Mouse (Mus musculus) CH12.LX (cell line): ENCODE data around the gene Tas1r3. TPM values are rescaled to one million over a fixed set of nuclear protein-coding genes. Genes with fewer than 3 reads are reported as not detected.

Experiments used
- DNase-seq: peaks from one replicate; pipeline ENCODE4 v3.0.0-alpha.2; 2013; ENCODE audit errors: extremely low read depth
- H3K27ac ChIP-seq: 2 replicates; pipeline ENCODE4 v1.5.1; 2012; ENCODE audit warnings: low read depth, mild to moderate bottlenecking, control low read depth, moderate library complexity; ENCODE audit not compliant: insufficient read depth
- H3K27me3 ChIP-seq: replicated peaks from 2 replicates; pipeline ENCODE3; 2012; ENCODE audit warnings: inconsistent platforms
- H3K36me3 ChIP-seq, 2 experiments: replicated peaks in 1 of 2; 2 replicates each; pipeline versions ENCODE3 to v1.6.1; 2012; ENCODE audit warnings: inconsistent platforms in 1 of 2, low read length in 1 of 2, mild to moderate bottlenecking in 1 of 2, mixed read lengths in 1 of 2, moderate library complexity in 1 of 2; ENCODE audit not compliant: control insufficient read depth in 1 of 2, insufficient read depth in 1 of 2
- H3K4me1 ChIP-seq, 2 experiments: 2 replicates each; pipeline ENCODE4 v1.6.1; 2012; ENCODE audit warnings: inconsistent platforms in 1 of 2, moderate library complexity in 1 of 2; ENCODE audit not compliant: insufficient read depth in 2 of 2, control insufficient read depth in 1 of 2
- H3K4me2 ChIP-seq: 2 replicates; pipeline ENCODE4 v1.6.1; 2012; ENCODE audit warnings: low read depth, mild to moderate bottlenecking, control low read depth; ENCODE audit not compliant: poor library complexity, insufficient read depth, severe bottlenecking
- H3K4me3 ChIP-seq, 3 experiments: fragments of 150-350 bp in 1 of 3; sonication (generic) in 1 of 3; replicated peaks in 1 of 3; 2 replicates each; pipeline versions ENCODE3 to v1.5.1; 2011 to 2012; ENCODE audit warnings: low read depth in 2 of 3, low read length in 2 of 3, mild to moderate bottlenecking in 2 of 3, moderate library complexity in 2 of 3, control low read depth in 1 of 3, improper control_type of control experiment in 1 of 3, inconsistent platforms in 1 of 3, mixed read lengths in 1 of 3; ENCODE audit not compliant: poor library complexity in 1 of 3
- H3K79me2 ChIP-seq: replicated peaks from 2 replicates; pipeline ENCODE4 v1.6.1; 2012; ENCODE audit warnings: mild to moderate bottlenecking, moderate library complexity; ENCODE audit not compliant: control insufficient read depth, poor library complexity, insufficient read depth, severe bottlenecking; ENCODE audit errors: extremely low read depth
- H3K9ac ChIP-seq: 2 replicates; pipeline ENCODE4 v1.6.1; 2012; ENCODE audit warnings: low read depth, mild to moderate bottlenecking, control low read depth, moderate library complexity; ENCODE audit not compliant: insufficient read depth
- H3K9me3 ChIP-seq: replicated peaks from 2 replicates; pipeline ENCODE3; 2012; ENCODE audit warnings: low read length, inconsistent platforms, mixed read lengths
- CHD1 ChIP-seq: IDR thresholded peaks from 2 replicates; pipeline ENCODE4 v1.6.1; 2012; ENCODE audit warnings: low read depth, low read length, improper control_type of control experiment, inconsistent platforms
- CHD2 ChIP-seq: IDR thresholded peaks from 2 replicates; pipeline ENCODE4 v1.6.1; 2011; ENCODE audit warnings: low read length, improper control_type of control experiment
- CTCF ChIP-seq, 2 experiments: IDR thresholded peaks in 1 of 2; conservative IDR thresholded peaks in 1 of 2; 2 replicates each; pipeline ENCODE4 v1.5.1; 2011 to 2012; ENCODE audit warnings: low read depth in 2 of 2, low read length in 2 of 2, improper control_type of control experiment in 1 of 2, inconsistent platforms in 1 of 2, mild to moderate bottlenecking in 1 of 2, moderate library complexity in 1 of 2
- E2F4 ChIP-seq: IDR thresholded peaks from 2 replicates; pipeline ENCODE4 v1.6.1; 2011; ENCODE audit warnings: low read depth, low read length, improper control_type of control experiment; ENCODE audit not compliant: insufficient replicate concordance
- ELF1 ChIP-seq: IDR thresholded peaks from 2 replicates; pipeline ENCODE4 v1.6.1; 2014; ENCODE audit warnings: low read depth, mild to moderate bottlenecking, inconsistent platforms, low read length, improper control_type of control experiment
- GABPA ChIP-seq: IDR thresholded peaks from 2 replicates; pipeline ENCODE4 v1.6.1; 2012; ENCODE audit warnings: low read depth, low read length, improper control_type of control experiment, inconsistent platforms; ENCODE audit not compliant: insufficient replicate concordance
- KAT2A ChIP-seq: IDR thresholded peaks from 2 replicates; pipeline ENCODE4 v1.6.1; 2012; ENCODE audit warnings: low read length, improper control_type of control experiment, inconsistent platforms; ENCODE audit not compliant: insufficient replicate concordance
- MAFK ChIP-seq: IDR thresholded peaks from 2 replicates; pipeline ENCODE4 v1.6.1; 2011; ENCODE audit warnings: low read length, improper control_type of control experiment; ENCODE audit not compliant: insufficient replicate concordance
- MAX ChIP-seq: IDR thresholded peaks from 2 replicates; pipeline ENCODE4 v1.6.1; 2011; ENCODE audit warnings: low read length, improper control_type of control experiment
- MAZ ChIP-seq: IDR thresholded peaks from 2 replicates; pipeline ENCODE4 v1.6.1; 2012; ENCODE audit warnings: low read depth, mild to moderate bottlenecking, inconsistent platforms, low read length, improper control_type of control experiment, moderate library complexity
- MEF2A ChIP-seq: IDR thresholded peaks from 2 replicates; pipeline ENCODE4 v1.6.1; 2014; ENCODE audit warnings: low read depth, mild to moderate bottlenecking, inconsistent platforms, low read length, improper control_type of control experiment, borderline replicate concordance
- MYC ChIP-seq: IDR thresholded peaks from 2 replicates; pipeline ENCODE4 v1.6.1; 2011; ENCODE audit warnings: low read depth, mild to moderate bottlenecking, improper control_type of control experiment, low read length
- NELFE ChIP-seq: IDR thresholded peaks from 2 replicates; pipeline ENCODE4 v1.6.1; 2011; ENCODE audit warnings: low read depth, low read length, improper control_type of control experiment
- POLR2A ChIP-seq: IDR thresholded peaks from 2 replicates; pipeline ENCODE4 v1.6.1; 2011; ENCODE audit warnings: low read depth, mild to moderate bottlenecking, improper control_type of control experiment, low read length
- POLR2AphosphoS2 ChIP-seq: IDR thresholded peaks from 2 replicates; pipeline ENCODE4 v1.6.1; 2011; ENCODE audit warnings: low read depth, low read length, improper control_type of control experiment
- RCOR1 ChIP-seq: conservative IDR thresholded peaks from 2 replicates; pipeline ENCODE4 v1.6.1; 2012; ENCODE audit warnings: low read depth, mild to moderate bottlenecking, inconsistent platforms, low read length, improper control_type of control experiment
- SIN3A ChIP-seq: IDR thresholded peaks from 2 replicates; pipeline ENCODE4 v1.6.1; 2012; ENCODE audit warnings: low read length, improper control_type of control experiment, inconsistent platforms
- SMC3 ChIP-seq: IDR thresholded peaks from 2 replicates; pipeline ENCODE4 v1.6.1; 2011; ENCODE audit warnings: low read depth, low read length, improper control_type of control experiment
- TCF12 ChIP-seq: IDR thresholded peaks from 2 replicates; pipeline ENCODE4 v1.6.1; 2014; ENCODE audit warnings: low read depth, mild to moderate bottlenecking, inconsistent platforms, low read length, improper control_type of control experiment
- UBTF ChIP-seq: IDR thresholded peaks from 2 replicates; pipeline ENCODE4 v1.6.1; 2012; ENCODE audit warnings: low read depth, mild to moderate bottlenecking, inconsistent platforms, low read length, improper control_type of control experiment, moderate library complexity
- USF1 ChIP-seq: IDR thresholded peaks from 2 replicates; pipeline ENCODE4 v1.6.1; 2014; ENCODE audit warnings: low read depth, mild to moderate bottlenecking, inconsistent platforms, low read length, improper control_type of control experiment
- ZKSCAN1 ChIP-seq: IDR thresholded peaks from 2 replicates; pipeline ENCODE4 v1.6.1; 2012; ENCODE audit warnings: low read depth, inconsistent platforms, low read length, improper control_type of control experiment, borderline replicate concordance
- ZMIZ1 ChIP-seq: IDR thresholded peaks from 2 replicates; pipeline ENCODE4 v1.6.1; 2012; ENCODE audit warnings: low read depth, mild to moderate bottlenecking, inconsistent platforms, low read length, improper control_type of control experiment
- ZNF384 ChIP-seq: IDR thresholded peaks from 2 replicates; pipeline ENCODE4 v1.6.1; 2012; ENCODE audit warnings: low read depth, low read length, improper control_type of control experiment, inconsistent platforms
- dilution Hi-C: fragments of 300-500 bp; cut with MboI; formaldehyde crosslinking; loops from 2 replicates; pipeline ENCODE4 v1.14.3; 2020; ENCODE audit warnings: low sequenced_read_pairs; ENCODE audit not compliant: extremely low pct_unique_long_range_greater_than_20kb, extremely low pct_ligation_motif_present
- in situ Hi-C: fragments of 300-500 bp; cut with MboI; formaldehyde crosslinking; loops from 3 replicates; pipeline ENCODE4 v1.14.3; 2019; ENCODE audit warnings: low sequenced_read_pairs, low pct_ligation_motif_present, low pct_unique_long_range_greater_than_20kb, mixed read lengths
- polyA plus RNA-seq: library from polyadenylated mRNA; unstranded; fragments of >175 nt; gene quantifications from 2 replicates; pipeline ENCODE4 v1.2.1, GENCODE M21; 2012; ENCODE audit warnings: low read depth; ENCODE audit not compliant: insufficient read length
- total RNA-seq, 2 experiments: library from RNA; depleted of rRNA; stranded (reverse); fragments of 300-350 nt in 1 of 2; fragments of >200 nt in 1 of 2; gene quantifications; 2 replicates each; pipeline ENCODE4 v1.2.3; 2012 to 2014

Tas1r3 gene
- total and polyA plus RNA-seq, 3 experiments = 0.15 to 0.89 (median 0.47) TPM

DNA sequence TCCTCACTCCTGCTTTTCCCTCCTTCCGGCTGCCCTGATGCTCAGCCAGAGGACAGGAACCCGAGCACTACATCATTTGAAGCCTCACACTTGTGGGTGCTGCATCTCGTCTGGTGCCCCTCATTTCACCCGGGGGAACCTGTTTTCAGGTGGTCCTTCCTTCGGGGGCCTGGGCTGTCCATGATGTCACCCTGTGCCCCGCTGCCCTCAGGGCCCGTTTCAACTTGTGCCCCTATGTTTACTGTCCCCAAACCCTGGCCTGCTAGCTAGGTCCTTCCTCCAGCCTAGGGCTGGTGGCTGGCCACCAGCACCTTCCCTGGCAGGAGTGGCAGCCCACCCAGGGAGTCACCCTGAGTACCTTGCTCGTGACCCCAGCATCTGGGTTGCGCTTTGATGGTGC, 43.0 kb upstream of the Tas1r3 start:
- Histone ChIP-seq H3K9me3 (no peaks in the 10 kb centered on the region), H3K27me3 (no peaks in the 10 kb centered on the region), H3K4me2 (no peak overlapping the region), H3K27ac (no peak overlapping the region), H3K36me3 (peaks cover 34 to 67% of the 10 kb centered on the region in 2 experiments), H3K79me2 (no peaks in the 10 kb centered on the region), H3K9ac (no peak overlapping the region), H3K4me1 (0 out of 4 replicates have a peak, but pooled peaks cover 0 to 2% of the 10 kb centered on the region in 2 experiments), H3K4me3 (no peak overlapping the region)
- no peak for DNase-seq
- in situ Hi-C loops (no loop called here), dilution Hi-C loops (no loop called here)
- TF ChIP-seq SIN3A (no peak), E2F4 (no peak), ZKSCAN1 (no peak), MEF2A (no peak), POLR2AphosphoS2 (no peak), TCF12 (no peak), MYC (no peak), NELFE (no peak), ELF1 (no peak)

DNA sequence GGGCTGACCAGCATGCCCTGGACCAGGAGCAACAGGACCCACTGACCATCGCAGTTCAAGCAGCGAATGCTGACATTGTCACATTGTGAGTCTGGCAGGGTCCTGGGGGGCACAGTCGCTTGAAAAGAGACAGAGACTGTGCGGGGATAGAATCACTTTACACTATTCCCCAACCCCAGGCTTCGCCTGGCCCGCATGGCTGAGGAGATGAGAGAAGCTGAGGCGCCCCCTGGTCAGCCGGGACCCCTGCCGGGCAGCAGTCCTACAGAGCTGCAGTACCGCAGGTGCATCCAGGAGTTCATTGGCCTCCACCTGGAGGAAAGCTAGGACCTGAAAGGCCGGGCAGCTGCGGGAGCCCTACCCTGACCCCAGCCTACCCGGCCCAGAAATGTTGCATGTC, 42.5 kb upstream of the Tas1r3 start:
- Histone ChIP-seq H3K9ac (no peak overlapping the region), H3K4me1 (0 out of 4 replicates have a peak, but pooled peaks cover 0 to 2% of the 10 kb centered on the region in 2 experiments), H3K27me3 (no peaks in the 10 kb centered on the region), H3K9me3 (no peaks in the 10 kb centered on the region), H3K4me2 (no peak overlapping the region), H3K36me3 (peaks cover 39 to 72% of the 10 kb centered on the region in 2 experiments), H3K79me2 (no peaks in the 10 kb centered on the region), H3K4me3 (no peak overlapping the region), H3K27ac (no peak overlapping the region)
- TF ChIP-seq MAX (no peak), SMC3 (no peak), USF1 (no peak), CHD2 (no peak), RCOR1 (no peak), TCF12 (no peak), ZMIZ1 (no peak), MAZ (no peak), KAT2A (no peak), CTCF (conservative IDR thresholded peaks at IDR 0.05 in 1 of 2, IDR thresholded peaks at IDR 0.05 in 1 of 2; ENCODE audit: low read depth in 2 of 2, low read length in 2 of 2) (no peak), UBTF (no peak), GABPA (no peak), MYC (no peak), MAFK (no peak), CHD1 (no peak), ZNF384 (no peak), ZKSCAN1 (no peak), POLR2A (no peak)
- in situ Hi-C loops = no loop called here
- dilution Hi-C loops = no loop called here
- DNase-seq = no peak
